8 mouse cellular contexts compared by ENCODE assay signal in the genomic region with DNA sequence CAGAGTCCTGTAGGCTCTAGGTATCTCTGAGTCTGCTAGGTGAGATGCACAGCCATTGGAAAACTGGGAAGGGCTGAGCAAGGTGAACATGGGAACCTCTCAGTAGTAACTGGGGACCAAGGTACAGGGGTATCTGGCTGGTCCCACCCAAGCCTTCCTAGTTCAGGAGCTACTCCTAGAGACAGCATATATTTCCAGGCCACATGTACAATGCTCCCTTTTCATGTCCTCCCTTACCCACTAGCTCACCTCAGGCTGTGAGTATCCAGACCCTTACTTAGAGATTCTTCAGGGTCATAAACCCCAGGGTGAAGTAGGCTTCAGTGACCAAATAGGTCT. TPM values are rescaled to one million over a fixed set of nuclear protein-coding genes. Genes with fewer than 3 reads are reported as not detected.
DNase-seq lines count a peak whose midpoint lies in the region; ATAC-seq and TF ChIP-seq lines count a peak whose summit lies in the region.

No protein-coding gene starts in this region.

- no peak for ATAC-seq in lung, postnatal 0 days
- ATAC-seq in limb, embryonic 15.5 days (ENCODE audit: insufficient number of reproducible peaks, low FRiP score, low TSS enrichment, low read depth) = no peak

- no peaks in the 10 kb centered on the region for H3K9me3 ChIP-seq in lung, postnatal 0 days (ENCODE audit: low read length)
- H3K9me3 ChIP-seq in limb, embryonic 15.5 days = no peaks in the 10 kb centered on the region

- DNase-seq in cerebellum, adult 2 months = no peak
- no peak for DNase-seq in cerebellum, postnatal 10 days
- DNase-seq in lung, postnatal 0 days (ENCODE audit: low spot score) = no peak
- DNase-seq in lung, postnatal 25 days (ENCODE audit: low spot score) = no peak
- DNase-seq in gastrocnemius, postnatal 36 days = no peak
- DNase-seq in natural killer cell, adult 2 months (ENCODE audit: low spot score in 2 of 2) = no peak
- no peak for DNase-seq in layer of hippocampus, postnatal 25 days (ENCODE audit: extremely low spot score in 1 of 2, low spot score in 1 of 2)

- peak overlapping the region; percentile 57 for H3K4me3 ChIP-seq in cerebellum, adult 2 months (replicated peaks; ENCODE audit: insufficient read depth, low read depth, low read length)
- no peak overlapping the region for H3K4me3 ChIP-seq in lung, postnatal 0 days (ENCODE audit: low read depth, low read length)
- H3K4me3 ChIP-seq in limb, embryonic 15.5 days = peak overlapping the region; percentile 40

- TF ChIP-seq CTCF in cerebellum, adult 2 months (IDR thresholded peaks at IDR 0.05; ENCODE audit: borderline replicate concordance, insufficient read depth, low read depth, low read length) = no peak
- TF ChIP-seq CTCF in lung, postnatal 0 days (IDR thresholded peaks at IDR 0.05) = no peak

- no peak overlapping the region for H3K9ac ChIP-seq in lung, postnatal 0 days (replicated peaks; ENCODE audit: low read depth)
- no peak overlapping the region for H3K9ac ChIP-seq in limb, embryonic 15.5 days

- H3K27me3 ChIP-seq in cerebellum, adult 2 months (ENCODE audit: control insufficient read depth, insufficient read depth, low read length) = no peaks in the 10 kb centered on the region; the same call in 1 of the 2 replicates
- H3K27me3 ChIP-seq in lung, postnatal 0 days (replicated peaks; ENCODE audit: insufficient read depth, low read length) = no peaks in the 10 kb centered on the region
- peaks cover 23% of the 10 kb centered on the region for H3K27me3 ChIP-seq in limb, embryonic 15.5 days

- no peak overlapping the region for H3K27ac ChIP-seq in cerebellum, adult 2 months (ENCODE audit: insufficient read depth, low read length)
- no peak overlapping the region for H3K27ac ChIP-seq in lung, postnatal 0 days (ENCODE audit: low read length)
- no peak overlapping the region for H3K27ac ChIP-seq in limb, embryonic 15.5 days

- TF ChIP-seq POLR2A in cerebellum, adult 2 months (IDR thresholded peaks at IDR 0.05; ENCODE audit: borderline replicate concordance, insufficient read depth, low read length) = no peak

- intact Hi-C loops in gastrocnemius, postnatal 36 days (cut with DNase I) = no loop called here

- peak overlapping the region; percentile 54; the same call in 1 of the 2 replicates for H3K4me2 ChIP-seq in lung, postnatal 0 days (replicated peaks; ENCODE audit: low read depth, low read length)
- peak overlapping the region; percentile 76 for H3K4me2 ChIP-seq in limb, embryonic 15.5 days

- H3K4me1 ChIP-seq in cerebellum, adult 2 months (ENCODE audit: control insufficient read depth, insufficient read depth, low read length) = no peaks in the 10 kb centered on the region
- H3K4me1 ChIP-seq in lung, postnatal 0 days (ENCODE audit: insufficient read depth, low read depth, low read length) = no peaks in the 10 kb centered on the region
- H3K4me1 ChIP-seq in limb, embryonic 15.5 days = 0 out of 2 replicates have a peak, but pooled peaks cover 5% of the 10 kb centered on the region

- TF ChIP-seq EP300 in lung, postnatal 0 days (IDR thresholded peaks at IDR 0.05) = no peak

- H3K36me3 ChIP-seq in lung, postnatal 0 days (ENCODE audit: insufficient read depth, low read length) = no peaks in the 10 kb centered on the region
- H3K36me3 ChIP-seq in limb, embryonic 15.5 days = no peaks in the 10 kb centered on the region

RNA-seq across cellular contexts. Expression of a gene that starts 0.6 kb away (rescaled TPM):
- 16.8 and 21.5 TPM in 2 replicates for polyA plus RNA-seq in cerebellum, adult 2 months (2012; rRNA removed)
- polyA plus RNA-seq in lung, postnatal 0 days (2015; fragmentation: Nextera tagmentation; extraction: Ambion mirVana) = 1.1 and 1.2 TPM in 2 replicates
- polyA plus RNA-seq in limb, embryonic 15.5 days (2015; fragmentation: Nextera tagmentation; extraction: Ambion mirVana) = 3.1 and 4.5 TPM in 2 replicates
- not detected for total RNA-seq in gastrocnemius, postnatal 36 days (2021)
- 10 to 100 TPM; 14.9 to 18.6 TPM for total RNA-seq in layer of hippocampus, postnatal 25 days (2021)
